Mouse (Mus musculus) B cell, adult 2 months (primary cell): ENCODE results near the gene Rasgef1b.

Experiments
- DNase-seq, 2 experiments: peaks; one replicate each; pipeline ENCODE4 v3.0.0; 2022

The Rasgef1b gene

GRCm38 (mm10) chr5:99728649-99729212 lies at the start of gene Rasgef1b:
Rasgef1b (minus strand) TSS chr5:99729065.
- DNase-seq, result peak; percentile 6 to 8

- DNase-seq, result no peak
Observed at GRCm38 (mm10) chr5:99775342-99775741, 46.5 kb upstream of the Rasgef1b start.

- no peak for DNase-seq
Observed at GRCm38 (mm10) chr5:99773265-99773664, 44.4 kb upstream of the Rasgef1b start.

- no peak for DNase-seq
Observed at GRCm38 (mm10) chr5:99764246-99764645, 35.4 kb upstream of the Rasgef1b start.

GRCm38 (mm10) chr5:99758859-99759258 lies 30.0 kb upstream of the Rasgef1b start:
- DNase-seq, result no peak

- DNase-seq, result no peak
Observed at GRCm38 (mm10) chr5:99753843-99754242, 25.0 kb upstream of the Rasgef1b start.

GRCm38 (mm10) chr5:99753368-99753767 lies 24.5 kb upstream of the Rasgef1b start:
- DNase-seq, result no peak

GRCm38 (mm10) chr5:99752670-99753231 lies 23.9 kb upstream of the Rasgef1b start:
- no peak for DNase-seq

GRCm38 (mm10) chr5:99748417-99748816 lies 19.6 kb upstream of the Rasgef1b start:
- DNase-seq, result no peak

GRCm38 (mm10) chr5:99746087-99746486 lies 17.2 kb upstream of the Rasgef1b start:
- DNase-seq, result no peak

GRCm38 (mm10) chr5:99742874-99743273 lies 14.0 kb upstream of the Rasgef1b start:
- no peak for DNase-seq

GRCm38 (mm10) chr5:99742056-99742455 lies 13.2 kb upstream of the Rasgef1b start:
- no peak for DNase-seq

- no peak for DNase-seq
Observed at GRCm38 (mm10) chr5:99737937-99738727, 9.3 kb upstream of the Rasgef1b start.

- DNase-seq, result no peak
Observed at GRCm38 (mm10) chr5:99729931-99730330, 1.1 kb upstream of the Rasgef1b start.

- DNase-seq, result no peak
Observed at GRCm38 (mm10) chr5:99729361-99729882, 557 bp upstream of the Rasgef1b start.

GRCm38 (mm10) chr5:99728027-99728451 lies 826 bp downstream of the Rasgef1b start:
- DNase-seq, result no peak

GRCm38 (mm10) chr5:99723941-99724340 lies 4.9 kb downstream of the Rasgef1b start:
- DNase-seq, result no peak

- DNase-seq, result no peak
Observed at GRCm38 (mm10) chr5:99722310-99722709, 6.6 kb downstream of the Rasgef1b start.

GRCm38 (mm10) chr5:99720554-99720953 lies 8.3 kb downstream of the Rasgef1b start:
- DNase-seq, result no peak

GRCm38 (mm10) chr5:99717917-99718316 lies 10.9 kb downstream of the Rasgef1b start:
- DNase-seq, result no peak

- DNase-seq, result no peak
Observed at GRCm38 (mm10) chr5:99715281-99715744, 13.6 kb downstream of the Rasgef1b start.

GRCm38 (mm10) chr5:99711947-99712346 lies 16.9 kb downstream of the Rasgef1b start:
- no peak for DNase-seq

GRCm38 (mm10) chr5:99708706-99709105 lies 20.2 kb downstream of the Rasgef1b start:
- DNase-seq, result peak; percentile 23 to 33

- DNase-seq, result no peak
Observed at GRCm38 (mm10) chr5:99707261-99707660, 21.6 kb downstream of the Rasgef1b start.
